Mouse (Mus musculus) gastrocnemius, postnatal 36 days (tissue): ENCODE measurements around the gene Sp140. TPM values are rescaled to one million over a fixed set of nuclear protein-coding genes. Genes with fewer than 3 reads are reported as not detected.
"Not testable (repeated sequence)": the region's sequence is repeated elsewhere in the genome, so short reads cannot be mapped to it uniquely, and the experiment has no call there.

Experiments used
- DNase-seq, 2 experiments: peaks; one replicate each; pipeline ENCODE4 v3.0.0; 2022
- intact Hi-C: fragments of 180-260 bp; cut with DNase I; formaldehyde crosslinking; loops from one replicate; pipeline ENCODE4 v1.15.1; 2025
- total RNA-seq, 2 experiments: library from RNA; stranded (reverse); gene quantifications; 2 replicates each; pipeline ENCODE4 v1.2.3; 2021

Sp140 gene
- total RNA-seq, 2 experiments from 2014 or later, result 0.79 TPM

- intact Hi-C loops, DNase-seq: not testable (repeated sequence)
Measured at GRCm38 (mm10) chr1:85636936-85637335, 36.8 kb downstream of the Sp140 start.

GRCm38 (mm10) chr1:85638144-85638543 is 38.0 kb downstream of the Sp140 start:
- DNase-seq, result not testable (repeated sequence)

GRCm38 (mm10) chr1:85649881-85650280 is 49.7 kb downstream of the Sp140 start, which contains the start of gene Sp100:
Gene Sp100 (plus strand): TSS chr1:85649988.
- intact Hi-C loops, DNase-seq: not testable (repeated sequence)

More at GRCm38 (mm10) chr1:85638144-85638543, 38.0 kb downstream of the Sp140 start:
- intact Hi-C loops, result not testable (repeated sequence)

GRCm38 (mm10) chr1:85650524-85650923 is 50.3 kb downstream of the Sp140 start:
- intact Hi-C loops, DNase-seq: not testable (repeated sequence)

- intact Hi-C loops, DNase-seq: not testable (repeated sequence)
Measured at GRCm38 (mm10) chr1:85651770-85652275, 51.6 kb downstream of the Sp140 start.

- intact Hi-C loops, DNase-seq: not testable (repeated sequence)
Measured at GRCm38 (mm10) chr1:85657211-85657610, 57.0 kb downstream of the Sp140 start.

- intact Hi-C loops, result no loop called here
Measured at GRCm38 (mm10) chr1:85664266-85664665, 64.1 kb downstream of the Sp140 start.

GRCm38 (mm10) chr1:85680226-85680625 is 80.0 kb downstream of the Sp140 start:
- intact Hi-C loops, result no loop called here

More at GRCm38 (mm10) chr1:85664266-85664665, 64.1 kb downstream of the Sp140 start:
- no peak for DNase-seq

GRCm38 (mm10) chr1:85686666-85687065 is 86.5 kb downstream of the Sp140 start:
- intact Hi-C loops, result no loop called here

More at GRCm38 (mm10) chr1:85680226-85680625, 80.0 kb downstream of the Sp140 start:
- DNase-seq, result no peak

GRCm38 (mm10) chr1:85687346-85687745 is 87.2 kb downstream of the Sp140 start:
- DNase-seq, result no peak
- intact Hi-C loops, result no loop called here

More at GRCm38 (mm10) chr1:85686666-85687065, 86.5 kb downstream of the Sp140 start:
- no peak for DNase-seq

GRCm38 (mm10) chr1:85690544-85690943 is 90.4 kb downstream of the Sp140 start:
- intact Hi-C loops, result no loop called here
- DNase-seq, result no peak

- DNase-seq, result no peak
- intact Hi-C loops, result no loop called here
Measured at GRCm38 (mm10) chr1:85692281-85692680, 92.1 kb downstream of the Sp140 start.

- intact Hi-C loops, result no loop called here
- DNase-seq, result no peak
Measured at GRCm38 (mm10) chr1:85693280-85693679, 93.1 kb downstream of the Sp140 start.

Other genes starting within 250 kb of the Sp140 start
- not detected for gene G530012D18Rik, start 24.7 kb upstream of the Sp140 start, total RNA-seq
- gene Sp110, start 1.6 kb upstream of the Sp140 start, total RNA-seq, result 1 to 10 TPM in 1 of 2 experiments, under 1 TPM in 1; 0.67 to 1.1 TPM
- gene Sp100, start 49.6 kb downstream of the Sp140 start, total RNA-seq, result 1 to 10 TPM; 4.3 to 5.8 TPM
- gene A630001G21Rik, start 178.3 kb downstream of the Sp140 start, total RNA-seq, result under 1 TPM in 1 of 2 experiments, not detected in 1; 0.30 TPM
- 100 to 1,000 TPM; 153 to 159 TPM for gene Cab39, start 193.1 kb downstream of the Sp140 start, total RNA-seq